Mouse (Mus musculus): Measurements from ENCODE around the gene Tecpr2.
A peak's percentile ranks its signal among the peaks of the same experiment; 100 is the strongest.

The Tecpr2 gene

GRCm38 (mm10) chr12:110865571-110865970 lies 23.5 kb upstream of the Tecpr2 start:
- no peak for DNase-seq (ENCODE audit: low spot score)

- no peak for DNase-seq (ENCODE audit: low spot score)
These were observed 23.1 kb upstream of the Tecpr2 start for GRCm38 (mm10) chr12:110865989-110866388.

GRCm38 (mm10) chr12:110870107-110870506 lies 19.0 kb upstream of the Tecpr2 start:
- DNase-seq (ENCODE audit: low spot score): no peak

GRCm38 (mm10) chr12:110871247-110871646 lies 17.8 kb upstream of the Tecpr2 start:
- no peak for DNase-seq (ENCODE audit: low spot score)

GRCm38 (mm10) chr12:110875351-110875750 lies 13.7 kb upstream of the Tecpr2 start:
- DNase-seq (ENCODE audit: low spot score): no peak

- DNase-seq (ENCODE audit: low spot score): no peak
These were observed 6.8 kb upstream of the Tecpr2 start for GRCm38 (mm10) chr12:110882291-110882690.

- DNase-seq (ENCODE audit: low spot score): no peak
These were observed 3.8 kb upstream of the Tecpr2 start for GRCm38 (mm10) chr12:110885251-110885650.

GRCm38 (mm10) chr12:110888106-110888505 lies 958 bp upstream of the Tecpr2 start:
- no peak for DNase-seq (ENCODE audit: low spot score)

- peak; percentile 13 for DNase-seq (ENCODE audit: low spot score)
These were observed 458 bp upstream of the Tecpr2 start for GRCm38 (mm10) chr12:110888606-110889005.

GRCm38 (mm10) chr12:110891887-110892286 lies 2.8 kb downstream of the Tecpr2 start:
- DNase-seq (ENCODE audit: low spot score): no peak

GRCm38 (mm10) chr12:110902106-110902505 lies 13.0 kb downstream of the Tecpr2 start:
- no peak for DNase-seq (ENCODE audit: low spot score)

GRCm38 (mm10) chr12:110903536-110903935 lies 14.5 kb downstream of the Tecpr2 start:
- no peak for DNase-seq (ENCODE audit: low spot score)

- no peak for DNase-seq (ENCODE audit: low spot score)
These were observed 18.8 kb downstream of the Tecpr2 start for GRCm38 (mm10) chr12:110907845-110908244.

- DNase-seq (ENCODE audit: low spot score): no peak
These were observed 20.9 kb downstream of the Tecpr2 start for GRCm38 (mm10) chr12:110909962-110910361.

GRCm38 (mm10) chr12:110915761-110916160 lies 26.7 kb downstream of the Tecpr2 start:
- DNase-seq (ENCODE audit: low spot score): no peak

- DNase-seq (ENCODE audit: low spot score): no peak
These were observed 31.2 kb downstream of the Tecpr2 start for GRCm38 (mm10) chr12:110920254-110920653.

GRCm38 (mm10) chr12:110921572-110921971 lies 32.5 kb downstream of the Tecpr2 start:
- no peak for DNase-seq (ENCODE audit: low spot score)

GRCm38 (mm10) chr12:110932820-110933219 lies 43.8 kb downstream of the Tecpr2 start:
- no peak for DNase-seq (ENCODE audit: low spot score)

GRCm38 (mm10) chr12:110935983-110936620 lies 47.0 kb downstream of the Tecpr2 start:
- peak; percentile 77 for DNase-seq (ENCODE audit: low spot score)

- no peak for DNase-seq (ENCODE audit: low spot score)
These were observed 48.4 kb downstream of the Tecpr2 start for GRCm38 (mm10) chr12:110937496-110937895.

- DNase-seq (ENCODE audit: low spot score): no peak
These were observed 50.3 kb downstream of the Tecpr2 start for GRCm38 (mm10) chr12:110939385-110939784.

GRCm38 (mm10) chr12:110940869-110941268 lies 51.8 kb downstream of the Tecpr2 start:
- no peak for DNase-seq (ENCODE audit: low spot score)

- DNase-seq (ENCODE audit: low spot score): no peak
These were observed 57.2 kb downstream of the Tecpr2 start for GRCm38 (mm10) chr12:110946216-110946615.
